Mouse (Mus musculus) cerebral cortex, adult 2 months (tissue): ENCODE data around the gene Olfr665.

Experiments used
- WGBS: fragments of 180-500 bp; shearing (Covaris S2); methylation state at CpG from one replicate; pipeline ENCODE4 v1.1.7; 2018; 5-methylcytosine and 5-hydroxymethylcytosine counted together

Gene Olfr665

DNA sequence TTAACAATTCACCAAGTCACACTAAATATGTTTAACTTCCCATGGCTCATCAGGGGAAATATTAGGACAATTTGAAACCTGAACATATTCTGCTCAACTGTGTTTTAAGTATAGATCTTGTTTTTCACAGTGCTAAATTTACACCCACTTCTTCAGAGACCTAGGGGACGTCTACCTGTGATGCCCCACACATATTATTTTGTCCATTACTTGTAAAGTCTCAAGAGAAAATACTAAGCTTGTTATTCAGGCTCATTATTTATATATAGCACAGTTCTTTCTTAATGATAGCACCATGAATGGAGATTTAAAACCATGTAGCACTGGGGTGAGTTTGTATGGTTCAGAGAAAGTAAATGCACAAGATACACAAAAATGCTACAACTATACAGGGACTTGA, at the start of gene Olfr665:
Olfr665 (plus strand) TSS at position 301 of the 400 bp plus-strand sequence.
- WGBS, result 54% methylated on average over 1 of the region's 1 CpGs

DNA sequence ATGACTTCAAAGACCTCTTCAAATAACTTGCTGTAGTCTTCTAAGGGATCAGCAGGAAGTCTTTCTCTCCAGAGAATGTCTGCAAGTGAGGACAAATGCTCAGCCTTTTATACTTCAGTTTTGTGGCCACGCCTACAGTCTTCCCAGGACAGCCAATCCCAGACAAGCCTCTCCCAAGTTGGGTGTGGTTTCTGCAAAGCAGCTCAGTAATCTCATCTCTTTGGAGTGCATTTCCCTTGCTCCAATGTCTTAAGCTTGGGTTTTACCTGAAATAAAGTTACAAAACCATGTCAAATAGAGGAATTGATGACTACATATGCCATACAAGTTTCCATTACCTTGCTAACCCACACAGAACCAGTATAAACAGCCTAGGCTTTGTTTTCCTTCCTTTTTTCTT, 35.3 kb upstream of the Olfr665 start, which contains the start of gene Usp17lb:
Usp17lb (minus strand) TSS at position 101 of the 400 bp plus-strand sequence.
- WGBS, result 63% methylated on average over 1 of the region's 1 CpGs

DNA sequence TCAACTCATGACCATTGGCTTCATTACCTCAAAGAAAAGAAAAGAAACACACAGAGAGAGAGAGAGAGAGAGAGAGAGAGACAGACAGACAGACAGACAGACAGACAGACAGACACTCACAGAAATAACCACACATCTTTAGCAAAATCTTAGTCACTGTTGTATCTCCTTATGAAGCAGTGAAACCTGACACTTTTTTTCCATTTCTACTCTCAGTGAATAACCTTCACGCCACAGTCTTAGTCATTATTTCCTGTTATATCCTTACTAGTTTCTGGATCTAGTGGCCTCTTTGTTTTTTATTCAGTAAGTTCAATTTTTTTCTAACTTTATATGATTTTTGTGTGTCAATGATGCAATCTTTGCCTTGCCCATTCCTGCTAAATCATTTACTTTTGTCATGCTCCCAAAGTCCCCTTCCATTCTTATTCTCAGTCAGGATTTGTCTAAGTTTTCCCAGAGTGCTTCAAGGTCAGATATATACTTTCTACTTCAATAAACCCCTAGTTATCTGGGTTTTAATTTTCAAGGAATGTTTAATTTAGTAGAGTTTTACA, 34.0 kb upstream of the Olfr665 start:
- 76% methylated on average over 1 of the region's 1 CpGs for WGBS

DNA sequence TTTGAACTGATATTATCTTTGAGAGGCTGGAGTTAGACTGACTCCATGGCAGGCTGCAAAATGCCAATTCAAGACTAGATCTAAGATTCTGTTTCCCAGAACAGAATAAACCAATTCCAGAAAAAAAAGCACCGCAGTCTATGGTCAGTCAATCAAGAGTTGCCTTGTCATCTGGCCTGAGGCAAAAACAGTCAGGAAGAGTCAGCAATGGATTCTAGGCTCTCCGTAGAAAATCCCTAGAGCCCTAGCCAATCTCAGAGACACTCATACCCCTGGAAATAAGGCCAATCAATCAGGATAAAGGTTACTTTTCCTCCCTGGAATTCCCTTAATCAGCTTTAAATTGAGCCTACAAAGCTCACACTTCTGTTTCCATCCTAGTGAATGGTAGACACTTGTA, 26.3 kb upstream of the Olfr665 start:
- 73% methylated on average over 2 of the region's 2 CpGs for WGBS

DNA sequence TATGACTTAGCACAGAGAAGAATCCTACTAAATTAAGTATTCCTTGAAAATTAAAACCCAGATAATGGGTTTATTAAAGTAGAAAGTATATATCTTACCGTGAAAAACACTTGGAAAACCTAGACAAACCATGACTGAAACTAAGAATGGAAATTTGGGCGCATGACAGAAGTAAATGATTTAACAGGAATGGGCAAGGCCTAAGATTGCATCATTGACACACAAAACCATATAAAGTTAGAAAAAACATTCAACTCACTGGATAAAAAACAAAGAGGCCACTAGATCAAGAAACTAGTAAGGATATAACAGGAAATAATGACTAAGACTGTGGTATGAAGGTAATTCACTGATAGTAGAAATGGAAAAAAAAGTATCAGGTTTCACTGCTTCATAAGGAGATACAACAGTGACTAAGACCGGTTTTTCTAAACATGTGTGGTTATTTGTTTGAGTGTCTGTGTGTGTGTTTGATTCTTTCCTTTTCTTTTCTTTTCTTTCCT, 22.5 kb upstream of the Olfr665 start:
- WGBS, result 81% methylated on average over 3 of the region's 3 CpGs

DNA sequence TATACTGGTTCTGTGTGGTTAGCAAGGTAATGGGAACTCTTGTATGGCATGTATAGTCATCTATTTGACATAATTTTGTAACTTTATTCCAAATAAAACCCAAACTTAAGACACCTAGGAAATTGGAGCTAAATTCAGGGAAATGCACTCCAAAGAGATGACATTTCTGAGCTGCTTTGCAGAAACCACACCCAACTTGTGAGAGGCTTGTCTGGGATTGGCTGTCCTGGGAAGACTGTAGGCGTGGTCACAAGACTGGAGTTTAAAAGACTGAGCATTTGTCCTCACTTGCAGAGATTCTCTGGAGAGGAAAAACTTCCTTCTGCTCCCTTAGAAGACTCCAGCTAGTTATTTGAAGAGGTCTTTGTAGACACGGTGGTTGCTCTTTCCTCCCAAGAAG, 21.1 kb upstream of the Olfr665 start, which contains the start of gene Usp17la:
Usp17la (plus strand) TSS at position 301 of the 400 bp plus-strand sequence.
- WGBS, result 82% methylated on average over 2 of the region's 2 CpGs

DNA sequence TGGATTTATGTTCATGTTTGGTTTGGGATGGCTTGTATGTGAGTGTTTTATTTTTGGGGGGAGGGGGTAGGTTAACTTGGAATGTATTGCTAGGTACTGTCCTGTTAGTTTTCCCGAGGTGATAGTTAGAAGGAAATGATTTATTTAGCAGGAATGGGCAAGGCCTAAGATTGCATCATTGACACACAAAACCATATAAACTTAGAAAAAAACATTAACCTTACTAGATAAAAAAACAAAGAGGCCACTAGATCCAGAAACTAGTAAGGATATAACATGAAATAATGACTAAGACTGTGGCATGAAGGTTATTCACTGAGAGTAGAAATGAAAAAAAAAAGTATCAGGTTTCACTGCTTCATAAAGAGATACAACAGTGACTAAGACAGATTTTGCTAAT, 20.1 kb upstream of the Olfr665 start:
- WGBS, result 73% methylated on average over 1 of the region's 1 CpGs

DNA sequence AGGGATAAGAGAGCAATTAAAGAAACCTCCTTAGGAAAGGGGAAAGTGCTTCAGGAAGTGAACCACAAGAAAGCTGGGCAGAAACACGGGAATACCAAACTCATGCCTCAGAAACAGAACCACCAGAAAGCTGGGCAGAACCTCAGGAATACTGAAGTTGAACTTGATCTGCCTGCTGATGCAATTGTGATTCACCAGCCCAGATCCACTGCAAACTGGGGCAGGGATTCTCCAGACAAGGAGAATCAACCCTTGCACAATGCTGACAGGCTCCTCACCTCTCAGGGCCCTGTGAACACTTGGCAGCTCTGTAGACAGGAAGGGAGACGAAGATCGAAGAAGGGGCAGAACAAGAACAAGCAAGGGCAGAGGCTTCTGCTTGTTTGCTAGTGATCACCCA, 16.4 kb upstream of the Olfr665 start:
- WGBS, result 84% methylated on average over 3 of the region's 3 CpGs

DNA sequence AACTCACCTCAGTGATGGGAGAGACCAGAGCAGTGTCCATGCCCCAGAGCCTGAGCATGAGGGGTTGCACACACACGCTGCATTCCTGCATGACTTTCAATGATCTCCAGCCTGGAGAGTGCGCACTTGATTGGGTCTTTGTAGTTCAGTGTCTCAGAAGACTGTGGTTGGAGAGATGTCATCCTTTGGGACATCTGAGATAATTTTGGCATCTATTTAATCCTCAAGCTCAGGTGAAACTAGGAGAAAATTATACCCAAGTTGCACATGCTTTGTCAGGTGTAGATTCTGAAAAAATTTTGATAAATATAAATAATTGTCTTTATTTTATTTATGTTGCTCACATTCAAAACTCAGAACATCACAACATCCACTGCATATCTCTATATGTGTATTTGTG, 18.0 kb downstream of the Olfr665 start, which contains the start of gene Olfr666:
Olfr666 (minus strand) TSS at position 101 of the 400 bp plus-strand sequence.
- WGBS, result 93% methylated on average over 2 of the region's 2 CpGs

DNA sequence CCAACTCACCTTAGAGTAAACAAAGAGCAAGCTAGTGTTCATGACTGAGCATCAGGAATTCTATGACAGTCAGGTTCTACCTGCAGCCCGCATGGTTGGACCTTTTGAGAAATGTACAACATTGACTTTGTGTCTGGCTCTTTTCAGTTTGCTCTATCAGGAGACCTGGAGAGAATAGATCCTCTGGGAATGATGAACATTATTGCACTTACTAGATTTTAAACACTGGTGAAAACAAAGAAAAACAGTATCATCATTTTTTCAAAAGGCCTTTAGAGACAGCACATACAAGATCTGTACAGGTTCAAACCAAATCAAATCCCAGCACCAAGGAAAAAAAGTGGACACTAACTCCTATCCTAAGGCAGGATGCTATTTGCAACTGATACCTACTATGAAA, 43.6 kb downstream of the Olfr665 start, which contains the start of gene Olfr667:
Olfr667 (minus strand) TSS at position 101 of the 400 bp plus-strand sequence.
- 85% methylated on average over 1 of the region's 1 CpGs for WGBS

DNA sequence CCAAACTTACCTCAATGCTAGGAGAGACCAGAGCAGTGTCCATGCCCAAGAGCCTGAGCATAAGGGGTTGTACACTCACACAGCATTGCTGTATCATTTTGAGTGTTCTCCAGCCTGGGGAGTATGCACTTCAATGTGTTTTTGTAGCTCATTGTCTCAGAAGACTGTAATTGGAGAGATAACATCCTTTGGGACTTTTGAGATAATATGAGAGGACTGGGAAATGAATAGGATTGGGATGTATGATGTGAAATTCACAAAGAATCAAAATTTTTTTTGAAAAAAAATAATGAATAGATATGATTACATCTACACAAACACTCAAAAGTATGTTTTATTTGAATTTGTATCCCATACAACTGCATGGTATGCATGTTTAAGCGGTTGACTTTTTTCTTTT, 50.1 kb downstream of the Olfr665 start, which contains the start of gene Olfr668:
Olfr668 (minus strand) TSS at position 101 of the 400 bp plus-strand sequence.
- 76% methylated on average over 1 of the region's 1 CpGs for WGBS
